Mouse (Mus musculus) left cerebral cortex, postnatal 36 days (tissue): ENCODE measurements at regions not wholly inside any gene's neighbourhood (a gene's known extent, or its start where the extent isn't known, plus 50 kb on each side); places are given as distances from the start of the nearest gene placed in this dataset.

Experiments
- DNase-seq, 2 experiments: peaks; one replicate each; pipeline ENCODE4 v3.0.0; 2021 to 2022; ENCODE audit warnings: low spot score in 2 of 2, mixed read lengths in 1 of 2
- intact Hi-C: fragments of 180-260 bp; cut with DNase I; formaldehyde crosslinking; loops from one replicate; pipeline ENCODE4 v1.15.1; 2025

- intact Hi-C loops, result loop anchor here (5.0 to 10.0 kb wide), 2 partner anchors 720 to 933 kb away; no protein-coding TSS in a partner anchor
- DNase-seq, result no peak
Observed at GRCm38 (mm10) chr2:56025059-56025458, 589.3 kb downstream of the Kcnj3 start.

GRCm38 (mm10) chr2:56028958-56029357, 593.2 kb downstream of the Kcnj3 start:
- intact Hi-C loops, result loop anchor here (5.0 to 10.0 kb wide), 2 partner anchors 724 to 937 kb away; no protein-coding TSS in a partner anchor
- DNase-seq, result no peak
